Mouse (Mus musculus) bone marrow, adult 2 months (tissue): ENCODE data around the gene Esrrg. TPM values are rescaled to one million over a fixed set of nuclear protein-coding genes. Genes with fewer than 3 reads are reported as not detected.

ENCODE experiments used
- H3K27ac ChIP-seq: fragments of 200-500 bp; 2 replicates; pipeline ENCODE4 v1.5.1; 2012; ENCODE audit warnings: low read depth, mild to moderate bottlenecking, control low read depth, inconsistent platforms, low read length; ENCODE audit not compliant: control insufficient read depth, poor library complexity, insufficient read depth
- H3K4me1 ChIP-seq: fragments of 200-500 bp; 2 replicates; pipeline ENCODE4 v1.6.1; 2011; ENCODE audit warnings: low read length; ENCODE audit not compliant: control insufficient read depth, insufficient read depth
- H3K4me3 ChIP-seq: fragments of 200-500 bp; replicated peaks from 2 replicates; pipeline ENCODE3; 2011; ENCODE audit warnings: mild to moderate bottlenecking, low read depth, low read length, control low read depth; ENCODE audit not compliant: control insufficient read depth
- CTCF ChIP-seq: fragments of 200-500 bp; IDR thresholded peaks from 2 replicates; pipeline ENCODE4 v1.5.1; 2011; ENCODE audit warnings: low read length, control low read depth; ENCODE audit not compliant: control insufficient read depth, insufficient read depth
- POLR2A ChIP-seq: fragments of 200-500 bp; IDR thresholded peaks from 2 replicates; pipeline ENCODE4 v1.6.1; 2011; ENCODE audit warnings: low read depth, mild to moderate bottlenecking, control low read depth, low read length, borderline replicate concordance; ENCODE audit not compliant: control insufficient read depth
- WGBS: fragments of 180-500 bp; shearing (Covaris S2); methylation state at CpG from one replicate; pipeline ENCODE4 v1.1.7; 2018; 5-methylcytosine and 5-hydroxymethylcytosine counted together
- polyA plus RNA-seq: library from polyadenylated mRNA; stranded (reverse); fragments of >200 nt; gene quantifications from 2 replicates; pipeline ENCODE4 v1.2.4, GENCODE M21; 2011; ENCODE audit warnings: low replicate concordance; ENCODE audit not compliant: missing spikeins, insufficient read depth, insufficient read length

Gene Esrrg
- polyA plus RNA-seq, 1 experiment, result not detected

- Histone ChIP-seq H3K27ac (no peak overlapping the region), H3K4me1 (no peaks in the 10 kb centered on the region), H3K4me3 (no peak overlapping the region)
- 85% methylated on average over 8 of the region's 8 CpGs for WGBS
- TF ChIP-seq CTCF (no peak), POLR2A (no peak)
These were observed 101.9 kb downstream of the Esrrg start for GRCm38 (mm10) chr1:187710434-187710948.

- Histone ChIP-seq H3K27ac (no peak overlapping the region), H3K4me1 (no peaks in the 10 kb centered on the region), H3K4me3 (no peak overlapping the region)
- WGBS, result 73% methylated on average over 3 of the region's 3 CpGs
- TF ChIP-seq CTCF, result no peak
- TF ChIP-seq POLR2A, result no peak
These were observed 112.4 kb downstream of the Esrrg start for GRCm38 (mm10) chr1:187721035-187721434.

- TF ChIP-seq POLR2A (no peak), CTCF (no peak)
- Histone ChIP-seq H3K27ac (no peak overlapping the region), H3K4me1 (no peaks in the 10 kb centered on the region), H3K4me3 (no peak overlapping the region)
- WGBS, result 74% methylated on average over 9 of the region's 9 CpGs
These were observed 113.4 kb downstream of the Esrrg start for GRCm38 (mm10) chr1:187722016-187722415.

- no peaks in the 10 kb centered on the region for H3K4me1 ChIP-seq
These were observed 116.1 kb downstream of the Esrrg start for GRCm38 (mm10) chr1:187724651-187725050.

GRCm38 (mm10) chr1:187725351-187725750, 116.8 kb downstream of the Esrrg start:
- H3K27ac ChIP-seq, result no peak overlapping the region
- TF ChIP-seq CTCF, result no peak
- no peak for TF ChIP-seq POLR2A
- 63% methylated on average over 1 of the region's 1 CpGs for WGBS
- H3K4me1 ChIP-seq, result no peaks in the 10 kb centered on the region
- H3K4me3 ChIP-seq, result no peak overlapping the region

More at GRCm38 (mm10) chr1:187724651-187725050, 116.1 kb downstream of the Esrrg start:
- Histone ChIP-seq H3K4me3 (no peak overlapping the region), H3K27ac (no peak overlapping the region)
- WGBS, result 31% methylated on average over 1 of the region's 1 CpGs
- TF ChIP-seq POLR2A, result no peak
- TF ChIP-seq CTCF, result no peak

GRCm38 (mm10) chr1:187731171-187731570, 122.6 kb downstream of the Esrrg start:
- no peaks in the 10 kb centered on the region for H3K4me1 ChIP-seq
- 48% methylated on average over 4 of the region's 4 CpGs for WGBS
- no peak overlapping the region for H3K4me3 ChIP-seq
- H3K27ac ChIP-seq, result no peak overlapping the region
- no peak for TF ChIP-seq POLR2A

GRCm38 (mm10) chr1:187736507-187736906, 127.9 kb downstream of the Esrrg start:
- TF ChIP-seq CTCF, result no peak
- TF ChIP-seq POLR2A, result no peak
- Histone ChIP-seq H3K27ac (no peak overlapping the region), H3K4me3 (no peak overlapping the region), H3K4me1 (no peaks in the 10 kb centered on the region; the same call in 1 of the 2 replicates)
- 28% methylated on average over 14 of the region's 14 CpGs for WGBS

GRCm38 (mm10) chr1:187737296-187737695, 128.7 kb downstream of the Esrrg start:
- Histone ChIP-seq H3K4me1 (no peaks in the 10 kb centered on the region; the same call in 1 of the 2 replicates), H3K27ac (no peak overlapping the region), H3K4me3 (no peak overlapping the region)
- no peak for TF ChIP-seq CTCF
- no peak for TF ChIP-seq POLR2A
- WGBS, result 86% methylated on average over 7 of the region's 7 CpGs

GRCm38 (mm10) chr1:187740531-187740930, 131.9 kb downstream of the Esrrg start:
- Histone ChIP-seq H3K4me1 (no peaks in the 10 kb centered on the region; the same call in 1 of the 2 replicates), H3K4me3 (no peak overlapping the region), H3K27ac (no peak overlapping the region)
- TF ChIP-seq POLR2A (no peak), CTCF (no peak)
- 83% methylated on average over 12 of the region's 12 CpGs for WGBS
